ENCODE assay signal across 25 mouse cellular contexts in genomic region chr11:111057435-111057834, GRCm38 (mm10). TPM values are rescaled to one million over a fixed set of nuclear protein-coding genes. Genes with fewer than 3 reads are reported as not detected.
DNase-seq lines count a peak whose midpoint lies in the region; ATAC-seq lines count a peak whose summit lies in the region.
"Had no signal": no experiment of that assay in that cellular context is flagged by ENCODE, and none has a peak within 500 bp of the region (broad histone marks: within the 10 kb centered on the region; RNA-seq: fewer than 3 reads in every experiment).

No protein-coding gene starts in this region.

- H3K4me2 ChIP-seq in embryonic facial prominence, embryonic 11.5 days (ENCODE audit: low read depth, low read length) = no peak overlapping the region
- H3K4me2 ChIP-seq in neural tube, embryonic 12.5 days (replicated peaks) = no peak overlapping the region
- H3K4me2 ChIP-seq in neural tube, embryonic 15.5 days = no peak overlapping the region
- H3K4me2 ChIP-seq: embryonic facial prominence, embryonic 13.5 days; forebrain, embryonic 13.5 days; heart, embryonic 11.5 days; hindbrain, embryonic 13.5 days had no signal

- no peak overlapping the region for H3K4me3 ChIP-seq in embryonic facial prominence, embryonic 11.5 days (ENCODE audit: low read depth, low read length)
- no peak overlapping the region for H3K4me3 ChIP-seq in embryonic facial prominence, embryonic 10.5 days
- H3K4me3 ChIP-seq in megakaryocyte, embryonic 14.5 days (replicated peaks) = peak overlapping the region; percentile 30
- no peak overlapping the region for H3K4me3 ChIP-seq in neural tube, embryonic 12.5 days
- no peak overlapping the region for H3K4me3 ChIP-seq in neural tube, embryonic 15.5 days (replicated peaks)
- H3K4me3 ChIP-seq: embryonic facial prominence, embryonic 13.5 days; erythroblast, embryonic 14.5 days; forebrain, embryonic 10.5 days; forebrain, embryonic 13.5 days; heart, adult 2 months; hindbrain, embryonic 10.5 days; hindbrain, embryonic 13.5 days had no signal

- no peaks in the 10 kb centered on the region for H3K9me3 ChIP-seq in embryonic facial prominence, embryonic 11.5 days (replicated peaks; ENCODE audit: control insufficient read depth, low read length)
- H3K9me3 ChIP-seq in embryonic facial prominence, embryonic 10.5 days = no peaks in the 10 kb centered on the region
- H3K9me3 ChIP-seq in megakaryocyte, embryonic 14.5 days = no peaks in the 10 kb centered on the region
- no peaks in the 10 kb centered on the region for H3K9me3 ChIP-seq in neural tube, embryonic 12.5 days
- H3K9me3 ChIP-seq in neural tube, embryonic 15.5 days (replicated peaks) = no peaks in the 10 kb centered on the region
- H3K9me3 ChIP-seq: embryonic facial prominence, embryonic 13.5 days; forebrain, embryonic 10.5 days; forebrain, embryonic 13.5 days; hindbrain, embryonic 10.5 days; hindbrain, embryonic 13.5 days had no signal

- H3K36me3 ChIP-seq in embryonic facial prominence, embryonic 11.5 days (replicated peaks; ENCODE audit: control insufficient read depth, insufficient read depth, low read depth, low read length) = no peaks in the 10 kb centered on the region
- H3K36me3 ChIP-seq in embryonic facial prominence, embryonic 10.5 days (replicated peaks) = no peaks in the 10 kb centered on the region
- H3K36me3 ChIP-seq in megakaryocyte, embryonic 14.5 days (replicated peaks; ENCODE audit: low read length) = no peaks in the 10 kb centered on the region
- no peaks in the 10 kb centered on the region for H3K36me3 ChIP-seq in neural tube, embryonic 12.5 days
- no peaks in the 10 kb centered on the region for H3K36me3 ChIP-seq in neural tube, embryonic 15.5 days
- H3K36me3 ChIP-seq: embryonic facial prominence, embryonic 13.5 days; forebrain, embryonic 10.5 days; hindbrain, embryonic 10.5 days; hindbrain, embryonic 13.5 days had no signal

- WGBS in embryonic facial prominence, embryonic 11.5 days = 92% methylated on average over 4 of the region's 4 CpGs
- 94% methylated on average over 4 of the region's 4 CpGs for WGBS in embryonic facial prominence, embryonic 10.5 days
- 96% methylated on average over 4 of the region's 4 CpGs for WGBS in neural tube, embryonic 12.5 days
- WGBS in neural tube, embryonic 15.5 days = 95% methylated on average over 4 of the region's 4 CpGs

- H3K9ac ChIP-seq in embryonic facial prominence, embryonic 11.5 days (replicated peaks; ENCODE audit: low read length) = no peak overlapping the region
- no peak overlapping the region for H3K9ac ChIP-seq in neural tube, embryonic 12.5 days
- no peak overlapping the region for H3K9ac ChIP-seq in neural tube, embryonic 15.5 days (replicated peaks)
- H3K9ac ChIP-seq: embryonic facial prominence, embryonic 13.5 days; forebrain, embryonic 13.5 days; hindbrain, embryonic 13.5 days had no signal

- no peaks in the 10 kb centered on the region for H3K27me3 ChIP-seq in embryonic facial prominence, embryonic 11.5 days (ENCODE audit: control insufficient read depth, insufficient read depth, low read length)
- no peaks in the 10 kb centered on the region for H3K27me3 ChIP-seq in embryonic facial prominence, embryonic 10.5 days (replicated peaks; ENCODE audit: low read depth, poor library complexity, severe bottlenecking)
- H3K27me3 ChIP-seq in megakaryocyte, embryonic 14.5 days (replicated peaks) = peaks cover 2% of the 10 kb centered on the region
- no peaks in the 10 kb centered on the region for H3K27me3 ChIP-seq in neural tube, embryonic 12.5 days (replicated peaks)
- no peaks in the 10 kb centered on the region for H3K27me3 ChIP-seq in neural tube, embryonic 15.5 days (replicated peaks)
- H3K27me3 ChIP-seq: embryonic facial prominence, embryonic 13.5 days; forebrain, embryonic 13.5 days; hindbrain, embryonic 13.5 days; Patski had no signal

- ATAC-seq in embryonic facial prominence, embryonic 11.5 days (replicated peaks; ENCODE audit: insufficient number of reproducible peaks, low FRiP score, low TSS enrichment, low read depth) = 0 out of 2 replicates have a peak, but pooled peaks have one; percentile 39
- ATAC-seq in megakaryocyte, adult 5-6 weeks (ENCODE audit: poor library complexity, severe bottlenecking) = no peak
- ATAC-seq in neural tube, embryonic 12.5 days (ENCODE audit: low FRiP score, low read depth) = 0 out of 2 replicates have a peak, but pooled peaks have one; percentile 17
- no peak for ATAC-seq in neural tube, embryonic 15.5 days (ENCODE audit: low FRiP score)
- ATAC-seq: forebrain, embryonic 13.5 days; forebrain, embryonic 16.5 days; hindbrain, embryonic 16.5 days; Patski had no signal

- H3K4me1 ChIP-seq in embryonic facial prominence, embryonic 11.5 days (ENCODE audit: control insufficient read depth, insufficient read depth, low read length) = no peaks in the 10 kb centered on the region
- H3K4me1 ChIP-seq in embryonic facial prominence, embryonic 10.5 days = no peaks in the 10 kb centered on the region
- H3K4me1 ChIP-seq in megakaryocyte, embryonic 14.5 days = no peaks in the 10 kb centered on the region; the same call in 1 of the 2 replicates
- H3K4me1 ChIP-seq in neural tube, embryonic 12.5 days = no peaks in the 10 kb centered on the region
- no peaks in the 10 kb centered on the region for H3K4me1 ChIP-seq in neural tube, embryonic 15.5 days
- H3K4me1 ChIP-seq: embryonic facial prominence, embryonic 13.5 days; forebrain, embryonic 13.5 days had no signal

- no peak overlapping the region for H3K27ac ChIP-seq in embryonic facial prominence, embryonic 11.5 days (replicated peaks; ENCODE audit: low read depth, low read length)
- no peak overlapping the region for H3K27ac ChIP-seq in embryonic facial prominence, embryonic 10.5 days (replicated peaks)
- no peak overlapping the region for H3K27ac ChIP-seq in neural tube, embryonic 12.5 days
- no peak overlapping the region for H3K27ac ChIP-seq in neural tube, embryonic 15.5 days (replicated peaks)
- H3K27ac ChIP-seq: embryonic facial prominence, embryonic 13.5 days; forebrain, embryonic 10.5 days; forebrain, embryonic 13.5 days; heart, adult 2 months; hindbrain, embryonic 10.5 days; hindbrain, embryonic 13.5 days had no signal

- DNase-seq in embryonic facial prominence, embryonic 11.5 days (ENCODE audit: low spot score) = no peak
- DNase-seq in embryonic facial prominence, embryonic 10.5 days (ENCODE audit: low spot score) = no peak
- DNase-seq: adrenal gland, postnatal 10 days; adrenal gland, postnatal 36 days; cerebellum, adult 18-20 months; cerebellum, adult 9-10 months; cerebellum, postnatal 14 days; gastrocnemius, postnatal 10 days; gastrocnemius, postnatal 36 days; heart, adult 2 months; heart, postnatal 36 days had no signal

RNA-seq across cellular contexts. Expression of gene Kcnj2, which starts 8.5 kb away (rescaled TPM):
- 2.1 and 2.4 TPM in 2 replicates for polyA plus RNA-seq in embryonic facial prominence, embryonic 11.5 days (2014; fragmentation: Nextera tagmentation; extraction: Ambion mirVana)
- polyA plus RNA-seq in embryonic facial prominence, embryonic 10.5 days (2016; fragmentation: Nextera tagmentation; extraction: Ambion mirVana) = 2.4 and 2.7 TPM in 2 replicates
- polyA plus RNA-seq in megakaryocyte, embryonic 14.5 days (2012; ENCODE audit: insufficient read depth, low replicate concordance) = 0.04 TPM in 1 of 2 replicates, not detected in the other
- total RNA-seq in megakaryocyte, adult 5-6 weeks (2015) = 8.3 and 9.5 TPM in 2 replicates
- 19.9 and 25.0 TPM in 2 replicates for total RNA-seq in megakaryocyte, adult 5-6 weeks (2017)
- polyA plus RNA-seq in neural tube, embryonic 12.5 days (2016; fragmentation: Nextera tagmentation; extraction: Ambion mirVana) = 1.2 and 1.3 TPM in 2 replicates
- 1.00 and 1.3 TPM in 2 replicates for polyA plus RNA-seq in neural tube, embryonic 15.5 days (2015; fragmentation: Nextera tagmentation; extraction: Ambion mirVana)
- polyA plus RNA-seq: erythroblast, embryonic 14.5 days had no signal

Comparison
In these comparisons a context has a peak if more than half of its experiments do, and no peak if none do; other contexts are left out.
1. ATAC-seq: peak in embryonic facial prominence, embryonic 11.5 days (single experiment) and neural tube, embryonic 12.5 days (single experiment); none in megakaryocyte, adult 5-6 weeks (single experiment) and neural tube, embryonic 15.5 days (single experiment).